Mouse (Mus musculus) fibroblast of lung, adult 2 months (primary cell): ENCODE measurements at regions not wholly inside any gene's neighbourhood (a gene's known extent, or its start where the extent isn't known, plus 50 kb on each side); places are given as distances from the start of the nearest gene placed in this dataset.
"Not testable (repeated sequence)": the region's sequence is repeated elsewhere in the genome, so short reads cannot be mapped to it uniquely, and the experiment has no call there.

Source experiments
- DNase-seq: peaks from one replicate; pipeline ENCODE4 v3.0.0-alpha.2; 2011; ENCODE audit warnings: low read depth

DNA sequence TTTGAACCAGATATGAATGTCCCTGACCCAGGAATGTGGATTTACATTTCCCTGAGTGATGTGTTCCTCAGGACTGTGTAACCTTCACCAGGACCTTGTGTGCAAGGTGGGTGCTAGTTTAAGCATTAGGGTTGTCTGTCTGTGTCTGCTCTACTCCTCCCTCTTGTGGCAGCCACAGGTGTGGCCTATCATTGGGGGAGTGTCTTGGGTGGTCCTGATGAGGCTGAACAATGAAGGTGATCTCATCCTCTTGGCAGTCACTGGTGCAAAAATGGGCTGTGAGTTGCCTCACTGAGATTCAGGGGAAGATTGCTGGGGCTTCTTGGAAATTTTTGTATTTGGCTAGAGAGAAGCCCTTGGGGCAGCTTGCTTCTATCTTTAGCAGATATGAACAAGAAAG, 179.4 kb upstream of the Ube2e1 start:
- DNase-seq = no peak

DNA sequence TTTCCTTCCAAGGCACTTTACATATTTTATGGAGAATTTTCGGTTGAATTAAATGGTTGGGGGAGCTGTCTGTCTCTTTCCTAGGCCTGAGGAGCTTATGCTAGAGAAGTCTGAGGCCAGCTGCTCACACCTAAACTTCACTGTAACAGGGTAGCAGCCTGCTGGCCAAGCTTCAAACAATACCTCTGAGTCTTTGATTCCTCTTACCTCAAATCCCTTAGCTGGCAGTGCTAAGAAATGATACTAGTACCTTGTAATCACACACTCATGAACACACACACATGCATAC, 176.6 kb upstream of the Ube2e1 start:
- DNase-seq = no peak

DNA sequence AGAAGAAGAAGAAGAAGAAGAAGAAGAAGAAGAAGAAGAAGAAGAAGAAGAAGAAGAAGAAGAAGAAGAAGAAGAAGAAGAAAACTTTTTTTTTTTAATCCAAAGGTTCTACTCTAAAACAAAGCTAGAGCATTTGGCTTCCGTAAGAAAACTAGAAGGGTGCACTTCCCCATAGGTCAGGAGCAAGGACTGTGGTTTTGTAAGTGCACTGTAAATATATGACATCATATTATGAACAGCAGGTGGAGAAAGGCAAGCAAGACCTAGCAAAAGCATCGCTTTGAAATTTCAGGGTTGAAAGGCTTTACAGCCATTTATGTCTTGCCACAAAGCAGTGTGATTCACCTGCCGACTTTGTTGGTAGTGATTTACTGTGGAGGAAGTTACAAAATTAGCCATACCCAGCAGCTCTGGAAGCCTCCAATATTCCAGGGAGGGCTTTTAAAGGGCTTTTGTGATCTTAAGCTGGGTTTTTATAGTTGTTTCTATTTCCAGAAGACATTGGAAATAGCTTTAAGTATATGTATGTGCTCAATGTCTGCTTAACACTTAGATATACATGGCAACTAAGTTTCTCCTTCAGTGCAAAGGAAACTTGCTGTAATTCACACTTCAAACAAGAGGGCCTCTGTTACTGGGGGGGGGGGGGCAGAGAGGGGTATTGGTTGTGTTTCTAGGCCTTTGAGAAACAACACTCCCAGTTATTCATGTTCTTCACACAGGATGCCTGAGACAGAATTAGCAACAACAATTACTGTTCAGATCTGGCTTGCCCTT, 176.1 kb upstream of the Ube2e1 start:
- no peak for DNase-seq

DNA sequence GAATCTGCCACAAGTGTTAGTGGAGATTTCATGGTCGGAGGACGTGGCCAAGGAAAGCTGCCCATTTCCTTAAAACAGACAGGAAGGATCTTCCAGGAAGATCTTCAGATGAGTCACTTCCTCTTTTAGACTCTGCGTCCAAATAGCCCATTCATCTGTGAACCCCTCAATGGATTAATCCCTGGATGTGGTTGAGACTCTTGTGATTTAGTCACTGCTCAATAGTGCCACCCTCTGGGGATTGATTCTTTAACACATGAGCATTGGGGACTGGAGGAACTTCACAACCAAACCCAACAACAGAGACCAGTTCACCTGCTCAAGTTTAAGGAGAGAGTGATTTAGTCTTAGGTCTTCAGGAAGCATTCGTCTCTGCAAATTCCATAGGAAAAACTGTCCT, 174.5 kb upstream of the Ube2e1 start:
- DNase-seq = peak; percentile 13

DNA sequence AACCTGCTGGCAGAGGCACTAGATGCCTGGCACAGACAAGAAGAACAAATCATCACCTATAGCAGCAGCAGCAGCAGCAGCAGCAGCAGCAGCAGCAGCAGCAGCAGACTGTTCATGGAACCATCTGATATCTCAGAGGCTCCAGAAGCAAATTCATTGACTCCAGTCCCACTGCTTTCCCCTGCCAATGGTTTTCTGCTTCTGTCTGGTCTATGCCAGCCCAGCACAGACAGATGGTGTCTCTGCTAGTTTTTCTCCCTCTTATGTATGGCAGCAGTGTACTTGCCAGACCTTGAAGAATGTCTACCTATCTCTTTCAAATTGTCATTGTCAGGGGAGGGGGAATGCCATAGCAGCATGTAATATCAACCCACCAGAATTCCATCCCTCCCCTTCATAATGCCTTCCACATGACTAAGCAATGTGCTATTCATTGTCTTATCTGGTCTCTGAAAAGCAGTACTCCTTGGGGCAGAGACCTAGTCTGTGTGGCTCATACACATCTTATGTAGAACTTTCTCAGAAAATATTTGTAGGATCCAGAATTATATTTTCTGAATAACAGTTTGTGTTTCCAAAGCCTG, 168.7 kb upstream of the Ube2e1 start:
- DNase-seq = no peak

DNA sequence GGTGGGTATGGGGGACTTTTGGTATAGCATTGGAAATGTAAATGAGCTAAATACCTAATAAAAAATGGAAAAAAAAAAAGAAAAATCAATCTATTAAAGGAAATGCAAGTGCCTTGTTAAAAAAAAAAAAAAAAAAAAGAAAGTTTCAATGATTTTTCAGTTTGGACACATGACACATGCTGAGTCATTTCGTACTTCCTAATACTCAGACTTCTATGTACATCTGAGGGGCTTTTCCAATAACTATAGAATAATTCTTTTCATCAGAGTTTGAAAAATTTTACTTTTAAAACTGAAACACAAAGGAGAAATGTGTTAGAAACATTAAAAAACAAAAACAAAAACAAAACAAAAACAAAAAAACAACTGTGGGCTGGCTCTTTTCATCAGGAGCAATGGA, 162.4 kb upstream of the Ube2e1 start:
- DNase-seq = no peak

DNA sequence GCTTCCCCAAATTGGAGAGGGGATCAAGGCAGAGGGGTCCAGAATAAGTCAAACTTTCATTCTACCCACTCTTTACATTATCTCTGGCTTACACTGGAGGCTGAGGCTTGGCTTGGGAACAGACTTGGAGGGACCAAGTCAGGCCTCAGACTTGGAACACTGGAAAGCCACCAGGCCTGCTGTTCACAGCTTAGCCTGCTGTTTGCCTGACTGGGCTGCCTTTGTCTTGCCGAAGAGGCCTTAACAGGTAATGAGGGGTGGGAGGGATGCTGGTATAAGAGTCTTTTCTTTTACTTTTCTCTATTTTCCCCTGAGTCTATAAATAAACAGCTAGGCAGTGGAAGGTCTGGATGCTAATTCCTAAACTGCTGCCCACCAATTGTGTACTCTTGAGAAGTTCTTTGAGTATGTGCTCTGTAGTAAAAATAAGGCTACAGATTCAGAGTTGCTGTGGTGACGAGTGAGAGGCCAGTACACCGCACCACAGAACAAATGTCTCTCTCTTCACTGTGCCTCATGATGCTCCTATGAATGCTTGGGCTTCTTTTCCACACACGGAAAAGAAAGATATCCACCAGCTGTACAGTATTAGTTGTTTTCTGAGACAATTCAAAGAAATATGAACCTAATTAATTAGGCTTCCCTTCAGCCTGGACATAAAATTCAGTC, 154.6 kb upstream of the Ube2e1 start:
- no peak for DNase-seq

DNA sequence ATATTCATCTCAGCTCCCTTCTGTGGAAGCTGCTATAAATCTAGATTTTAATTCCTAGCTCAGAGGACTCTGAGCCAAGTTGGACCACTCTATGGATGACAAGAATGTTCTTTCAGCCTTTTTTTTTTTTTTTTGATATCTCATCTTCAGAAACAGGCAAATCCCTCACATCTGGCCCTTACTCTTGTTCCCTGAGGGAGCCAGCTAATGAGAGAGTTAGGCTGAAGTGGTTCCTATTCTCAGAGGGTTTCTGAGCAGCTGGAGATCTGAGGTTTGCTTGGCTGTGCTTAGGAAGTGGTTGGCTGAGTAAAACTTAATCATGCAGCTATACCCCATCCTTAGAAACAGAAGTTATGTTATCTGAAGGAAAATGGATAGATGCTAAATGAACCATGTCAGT, 153.9 kb upstream of the Ube2e1 start:
- DNase-seq = no peak

DNA sequence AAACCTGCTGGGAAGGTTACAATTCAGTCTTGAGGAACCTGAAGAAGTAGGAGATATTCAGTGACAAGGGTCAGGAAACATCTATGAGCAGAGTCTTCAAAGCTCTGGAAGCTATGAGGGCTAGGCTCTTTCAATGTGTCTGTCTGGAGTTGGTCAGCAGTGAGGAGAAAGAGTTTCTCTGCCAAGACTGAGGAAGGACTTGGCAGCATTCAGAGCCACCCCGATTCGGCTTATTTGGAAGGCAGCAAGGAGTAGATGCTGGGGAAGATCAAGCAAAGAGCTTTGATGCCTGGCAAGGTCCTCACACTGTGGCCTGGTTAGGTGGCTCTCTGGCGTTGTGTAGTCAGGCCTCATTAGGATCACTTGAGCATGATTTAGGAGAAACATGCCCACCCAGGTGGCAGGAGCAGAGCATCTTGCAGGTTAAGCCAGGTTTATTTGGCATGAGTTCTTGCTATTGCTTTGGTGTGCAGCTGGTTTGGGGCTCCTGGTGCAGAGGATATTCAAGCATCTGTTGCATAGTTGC, 145.2 kb upstream of the Ube2e1 start:
- DNase-seq = no peak

DNA sequence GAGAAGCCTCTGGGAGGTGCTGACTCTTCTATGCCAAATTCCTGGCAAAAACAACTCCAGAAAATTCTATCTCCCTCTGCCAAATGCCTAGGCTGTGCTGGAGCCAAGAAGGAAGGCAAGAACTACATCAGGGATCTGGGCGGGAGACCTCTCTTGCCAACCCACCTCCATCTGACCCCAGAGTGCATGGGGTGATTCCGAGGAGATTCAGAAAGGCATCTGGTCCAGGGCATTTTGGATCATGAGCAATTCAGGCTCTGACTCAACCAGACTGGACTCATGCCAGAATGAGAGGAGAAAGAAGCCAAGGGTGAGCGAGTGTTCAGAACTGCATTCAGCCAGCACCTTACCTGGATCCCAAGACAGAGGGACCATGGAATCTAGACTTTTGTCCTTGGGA, 137.0 kb upstream of the Ube2e1 start:
- DNase-seq = peak; percentile 69

DNA sequence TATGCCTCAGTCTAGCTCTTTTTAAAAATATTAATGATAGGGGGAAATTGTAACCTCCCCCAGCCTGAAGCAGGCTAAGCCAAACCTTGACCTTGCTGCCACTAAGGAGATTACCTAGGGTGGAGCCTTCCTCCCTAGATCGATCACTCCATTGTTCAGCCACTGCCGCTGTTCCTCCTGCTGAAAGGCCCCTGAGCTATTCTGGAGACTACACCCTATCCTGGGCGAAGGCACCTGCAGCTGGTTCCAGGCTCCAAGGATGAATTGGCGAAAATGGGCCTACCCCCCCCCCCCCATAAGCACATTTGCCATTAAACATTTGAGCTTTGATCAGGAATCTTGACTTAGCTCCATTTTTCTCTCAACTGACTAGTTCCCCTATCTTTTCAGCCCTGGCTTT, 135.2 kb upstream of the Ube2e1 start:
- not testable (repeated sequence) for DNase-seq

DNA sequence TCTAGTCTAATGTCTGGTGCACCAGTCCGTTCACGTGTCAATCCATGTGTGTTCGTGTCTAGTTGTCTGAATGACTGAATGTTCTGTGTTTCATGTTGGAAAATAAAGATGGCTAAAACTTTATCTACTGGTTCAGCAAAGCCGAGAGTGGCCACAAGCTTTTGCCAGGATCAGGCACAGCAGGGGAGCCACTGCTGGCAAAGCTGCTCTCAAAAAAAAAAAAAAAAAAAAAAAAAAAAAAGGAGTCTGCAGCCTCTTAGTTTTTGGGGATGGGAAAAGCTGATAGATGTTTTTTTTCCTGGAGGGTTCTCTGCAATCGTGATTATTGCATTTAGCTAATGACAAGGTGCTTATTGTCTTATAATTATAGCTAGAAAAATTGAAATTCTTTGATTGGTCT, 132.5 kb upstream of the Ube2e1 start:
- DNase-seq = not testable (repeated sequence)

DNA sequence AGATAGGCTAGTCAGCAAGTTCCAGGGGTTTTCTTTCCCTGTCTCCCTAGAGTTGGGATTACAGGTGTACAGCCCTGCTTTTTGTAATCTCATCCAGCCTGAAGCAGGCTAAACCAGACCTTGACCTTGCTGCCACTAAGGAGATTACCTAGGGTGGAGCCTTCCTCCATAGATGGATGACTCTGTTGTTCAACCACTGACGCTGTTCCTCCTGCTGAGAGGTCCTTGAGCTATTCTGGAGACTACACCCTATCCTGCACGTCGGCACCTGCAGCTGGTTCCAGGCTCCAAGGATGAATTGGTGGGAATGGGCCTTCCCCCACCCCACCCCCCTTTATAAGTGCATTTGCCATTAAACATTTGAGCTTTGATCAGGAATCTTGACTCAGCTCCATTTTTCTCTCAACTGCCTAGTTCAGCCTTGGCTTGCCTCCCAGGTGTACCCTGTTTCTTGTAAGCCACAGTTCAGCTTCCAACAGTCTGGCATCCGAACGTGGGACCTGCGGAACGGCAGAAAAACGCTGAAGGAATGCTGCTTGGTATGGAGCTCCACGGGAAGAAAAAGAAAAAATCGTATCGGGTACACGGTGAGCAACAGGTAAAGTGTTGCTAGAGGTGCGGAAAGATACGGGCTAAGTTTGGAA, 131.7 kb upstream of the Ube2e1 start:
- DNase-seq = no peak

DNA sequence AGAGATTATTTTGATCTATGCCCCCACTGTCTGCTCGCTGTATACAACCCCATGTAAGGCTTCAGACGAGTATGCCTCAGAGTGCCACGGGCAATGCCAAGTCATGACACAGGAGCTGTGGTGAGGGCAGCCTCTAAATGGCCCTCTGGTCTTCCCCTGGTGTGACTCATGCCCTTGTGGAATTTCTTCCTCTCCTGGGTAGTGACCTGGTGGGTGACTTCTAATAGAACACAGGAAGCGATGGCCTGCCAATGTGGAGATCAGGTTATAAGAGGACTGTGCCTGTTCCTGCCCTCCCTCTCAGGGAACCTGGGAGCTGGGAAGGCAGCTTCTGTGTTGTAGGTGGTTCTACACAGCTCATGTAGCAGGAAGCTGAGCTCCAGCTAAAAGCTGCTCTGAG, 130.7 kb upstream of the Ube2e1 start:
- DNase-seq = peak; percentile 38

DNA sequence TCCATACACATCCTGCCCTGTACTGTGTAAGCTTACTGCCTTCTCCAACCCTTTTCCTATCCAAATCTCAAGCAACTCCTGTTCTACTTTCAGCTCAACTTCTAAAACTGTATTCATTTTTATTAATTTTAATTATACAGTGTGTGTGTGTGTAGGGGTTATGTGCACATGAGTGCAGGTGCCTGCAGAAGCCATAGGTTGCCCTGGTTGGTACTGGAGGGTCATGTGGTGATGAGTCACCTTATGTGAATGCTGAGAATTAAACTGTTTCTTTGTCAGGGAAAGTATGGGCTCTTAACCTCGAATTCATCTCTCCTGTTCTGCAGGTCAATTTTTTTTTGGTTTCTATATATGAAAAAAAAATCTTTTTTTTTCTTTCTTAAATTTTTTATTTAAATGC, 117.0 kb upstream of the Ube2e1 start:
- DNase-seq = no peak

DNA sequence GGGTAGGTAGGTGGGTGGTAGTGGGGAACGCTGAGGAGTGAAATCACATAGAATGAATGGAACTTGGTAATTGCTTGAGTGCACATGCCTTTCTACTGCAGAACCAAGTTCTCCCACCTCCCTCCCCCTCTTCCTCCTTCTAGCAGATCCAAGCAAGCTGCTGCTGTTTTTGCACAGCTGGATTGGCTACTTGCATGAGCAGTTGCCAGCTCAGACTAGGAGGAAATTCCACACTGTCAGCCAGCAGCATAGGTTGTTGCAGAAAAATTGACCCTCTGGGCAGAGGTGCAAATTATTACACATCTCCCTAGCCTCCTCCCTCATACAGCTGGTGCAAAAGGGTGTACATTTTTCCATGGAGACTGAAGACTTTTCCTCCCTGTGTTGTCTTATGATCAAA, 112.8 kb upstream of the Ube2e1 start:
- no peak for DNase-seq

DNA sequence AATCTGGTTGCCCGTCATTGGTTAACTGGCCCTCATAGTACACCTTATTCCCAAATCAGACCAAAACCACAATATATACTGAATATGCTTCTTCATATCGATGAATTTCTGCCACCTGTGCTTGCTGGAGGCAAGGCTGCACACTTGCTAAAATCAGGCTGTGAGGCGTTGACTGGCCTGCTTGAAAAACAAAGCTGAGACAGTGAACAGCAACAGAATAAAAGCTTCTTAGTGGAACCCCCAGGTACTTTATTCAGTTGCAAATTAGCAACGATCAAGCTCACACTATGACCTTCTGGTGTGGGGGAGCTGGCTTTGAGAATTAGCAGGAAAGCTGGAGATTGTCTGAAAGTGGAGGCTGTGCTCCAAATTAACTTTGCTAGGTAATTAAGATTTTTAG, 97.3 kb upstream of the Ube2e1 start:
- not testable (repeated sequence) for DNase-seq

DNA sequence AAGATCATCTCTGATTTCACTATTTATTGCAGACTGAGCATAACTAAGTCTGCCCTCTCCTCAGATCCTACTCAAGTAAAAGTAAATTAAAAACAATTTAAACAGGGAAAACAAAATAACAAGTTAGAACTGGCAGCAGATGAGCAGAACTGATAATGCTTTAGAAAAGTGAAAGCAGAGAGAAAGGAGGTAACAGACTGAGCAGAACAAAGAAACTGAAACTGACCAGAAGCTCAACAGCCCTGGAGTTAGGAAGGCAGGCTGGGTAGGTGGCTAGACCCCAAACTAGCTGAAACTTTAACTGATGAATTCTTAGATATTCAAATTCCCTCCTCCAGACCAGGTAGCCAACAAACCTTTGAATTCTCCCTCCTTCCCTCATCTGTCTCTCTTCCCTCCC, 94.2 kb upstream of the Ube2e1 start:
- DNase-seq = no peak

DNA sequence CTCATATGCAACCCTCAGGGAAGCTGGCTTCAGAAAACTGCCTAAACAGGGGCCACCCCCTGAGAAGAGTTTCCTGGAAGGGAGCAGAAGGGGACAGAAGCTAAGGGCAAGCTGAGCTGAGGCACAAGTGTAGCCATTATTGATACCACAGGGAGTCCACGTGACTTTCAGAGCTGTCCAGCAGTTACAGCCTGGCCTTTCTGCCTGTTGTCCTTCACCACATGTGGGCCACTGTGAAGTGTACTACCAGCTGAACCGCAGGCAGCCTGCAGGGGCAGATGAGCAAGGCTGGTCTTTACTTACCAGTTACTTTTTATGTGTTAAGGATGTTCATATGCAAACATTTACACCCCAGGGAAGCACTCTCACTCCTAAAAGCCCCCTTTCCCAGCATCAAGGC, 85.2 kb upstream of the Ube2e1 start:
- DNase-seq = no peak

DNA sequence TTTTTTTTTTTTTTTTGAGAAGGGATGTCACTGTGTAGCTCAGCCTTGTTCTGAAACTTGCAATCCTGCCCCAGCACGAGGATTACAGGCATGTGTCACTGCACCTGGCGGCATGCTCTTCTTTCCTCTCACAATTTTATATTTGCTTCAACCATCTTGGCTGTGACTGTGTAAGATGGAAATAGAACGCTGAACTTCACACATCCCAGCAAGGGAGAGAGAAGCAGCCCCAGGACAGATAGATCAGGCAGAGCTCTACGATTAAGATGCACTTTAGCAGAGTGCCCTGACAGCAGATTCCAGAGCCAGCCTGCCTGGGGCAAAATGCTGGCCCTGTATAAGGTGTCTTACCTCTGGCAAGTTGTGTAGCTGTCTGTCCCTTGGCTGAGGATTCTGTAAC, 84.7 kb upstream of the Ube2e1 start:
- no peak for DNase-seq

DNA sequence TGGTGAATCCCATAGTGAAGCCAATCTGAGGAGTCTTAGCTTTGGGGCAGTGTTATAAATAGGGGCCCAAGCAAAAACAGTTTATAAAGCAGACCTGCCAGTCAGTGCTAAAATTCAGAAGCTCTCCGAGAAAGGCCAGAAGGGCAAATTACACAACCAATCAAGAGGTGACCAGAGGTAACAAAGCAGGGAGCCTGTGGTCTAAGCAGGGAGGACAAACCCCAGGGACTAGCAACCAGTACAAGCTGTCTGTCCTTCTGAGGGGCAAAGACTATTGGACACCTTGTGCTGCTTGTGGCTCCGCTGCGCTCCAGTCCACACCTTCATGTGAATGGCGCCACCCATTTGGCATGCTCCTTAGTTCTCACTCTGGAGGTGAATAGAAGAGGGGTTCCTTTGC, 67.3 kb upstream of the Ube2e1 start:
- no peak for DNase-seq

DNA sequence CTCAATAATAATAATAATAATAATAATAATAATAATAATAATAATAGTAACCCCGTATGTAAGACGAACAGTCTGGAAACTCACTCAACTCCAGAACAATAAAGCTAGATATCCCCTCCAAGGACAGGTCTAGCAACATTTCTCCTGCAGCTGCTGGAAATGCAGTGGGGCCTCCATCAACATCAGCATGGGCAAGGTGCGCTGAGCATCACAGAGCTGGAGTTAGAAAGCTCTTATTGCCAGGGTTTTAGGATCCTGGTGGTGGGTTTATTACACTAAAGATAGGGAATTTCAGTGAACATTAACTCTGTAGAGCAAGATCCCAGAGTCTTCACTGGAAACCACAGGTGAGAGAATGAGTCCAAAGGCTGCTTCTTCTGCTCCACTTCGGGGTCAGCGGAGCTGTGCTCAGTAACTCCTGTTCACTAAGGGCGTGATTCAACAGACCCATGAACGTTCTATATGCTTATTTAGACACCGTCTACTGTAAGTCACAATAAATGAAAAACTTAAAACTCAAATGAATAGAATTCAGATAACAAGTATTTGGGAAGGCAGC, 64.6 kb upstream of the Ube2e1 start:
- no peak for DNase-seq
